Mouse (Mus musculus) spleen, adult 2 months (tissue): ENCODE measurements around the gene Armc9. TPM values are rescaled to one million over a fixed set of nuclear protein-coding genes. Genes with fewer than 3 reads are reported as not detected.

Source experiments
- DNase-seq, 2 experiments: peaks; one replicate each; pipeline versions ENCODE4 v3.0.0 to v3.0.0-alpha.2; 2012 to 2021; ENCODE audit warnings: low spot score in 2 of 2, low read depth in 1 of 2
- H3K27ac ChIP-seq: fragments of 200-500 bp; 2 replicates; pipeline ENCODE4 v1.5.1; 2012; ENCODE audit warnings: low read length, inconsistent platforms; ENCODE audit not compliant: insufficient read depth
- H3K27me3 ChIP-seq: fragments of 200-500 bp; 2 replicates; pipeline ENCODE4 v1.6.1; 2012; ENCODE audit warnings: mild to moderate bottlenecking, moderate library complexity, low read length, inconsistent platforms; ENCODE audit not compliant: control insufficient read depth, insufficient read depth
- H3K36me3 ChIP-seq: fragments of 200-500 bp; 2 replicates; pipeline ENCODE4 v1.6.1; 2012; ENCODE audit warnings: mild to moderate bottlenecking, low read length, inconsistent platforms; ENCODE audit not compliant: control insufficient read depth, insufficient read depth
- H3K4me1 ChIP-seq: fragments of 200-500 bp; 2 replicates; pipeline ENCODE4 v1.6.1; 2011; ENCODE audit warnings: inconsistent platforms; ENCODE audit not compliant: control insufficient read depth, insufficient read depth, insufficient read length
- H3K4me3 ChIP-seq: fragments of 200-500 bp; 2 replicates; pipeline ENCODE4 v1.5.1; 2011; ENCODE audit warnings: mild to moderate bottlenecking, inconsistent platforms; ENCODE audit not compliant: insufficient read depth, insufficient read length; ENCODE audit errors: extremely low read depth
- CTCF ChIP-seq: fragments of 200-500 bp; IDR thresholded peaks from 2 replicates; pipeline ENCODE4 v1.5.1; 2011; ENCODE audit warnings: mild to moderate bottlenecking, inconsistent platforms; ENCODE audit not compliant: insufficient read depth, insufficient read length, insufficient replicate concordance; ENCODE audit errors: extremely low read depth
- POLR2A ChIP-seq: fragments of 200-500 bp; IDR thresholded peaks from 2 replicates; pipeline ENCODE4 v1.6.1; 2011; ENCODE audit warnings: low read depth, low read length, inconsistent platforms
- WGBS: fragments of 180-500 bp; shearing (Covaris S2); methylation state at CpG from one replicate; pipeline ENCODE4 v1.1.7; 2018; 5-methylcytosine and 5-hydroxymethylcytosine counted together
- polyA plus RNA-seq: library from polyadenylated mRNA; depleted of rRNA; stranded (reverse); fragments of >200 nt; gene quantifications from 2 replicates; pipeline ENCODE4 v1.2.3, GENCODE M21; 2012

The Armc9 gene
- polyA plus RNA-seq, 1 experiment: 2.7 TPM

DNA sequence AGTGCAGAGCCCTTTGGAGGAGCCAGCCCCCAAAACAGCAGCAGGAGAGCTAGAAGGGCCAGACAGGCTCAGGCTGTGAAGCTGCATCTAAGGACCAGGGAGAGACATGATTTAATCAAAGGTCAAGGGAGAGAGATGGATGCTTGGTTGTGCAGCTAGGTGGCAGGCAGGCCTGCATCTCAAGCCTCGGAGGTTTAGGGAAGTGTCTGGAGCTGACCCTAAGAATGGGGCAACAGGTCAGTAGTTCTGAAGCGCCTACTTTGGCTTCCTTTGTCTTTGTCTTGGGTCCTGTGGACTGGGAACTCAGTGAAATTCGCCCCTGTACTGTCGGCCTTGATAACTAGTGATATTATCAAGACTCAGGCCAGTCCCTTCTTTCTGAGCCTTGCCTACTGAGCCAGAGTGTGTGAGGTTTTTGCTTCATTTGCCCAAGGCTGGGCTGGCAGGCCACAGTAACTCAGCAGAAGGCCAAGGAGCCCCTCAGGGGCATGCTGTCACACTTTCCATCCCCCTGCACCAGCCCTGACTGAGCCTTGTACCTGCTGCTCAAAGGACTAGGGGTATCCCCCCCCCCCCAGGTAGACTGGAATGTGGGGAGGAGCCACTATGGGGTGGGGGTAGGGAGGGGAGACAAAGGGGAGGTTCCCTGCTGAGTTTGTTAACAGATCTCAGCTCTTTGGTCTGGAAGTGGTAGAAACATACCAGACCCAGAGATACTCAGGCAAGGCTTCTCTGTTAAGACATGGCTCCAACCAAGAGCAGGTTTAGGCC is 153.5 kb downstream of the Armc9 start:
- no peaks in the 10 kb centered on the region for H3K36me3 ChIP-seq
- no peak for DNase-seq
- no peak overlapping the region for H3K4me3 ChIP-seq
- H3K4me1 ChIP-seq: peaks cover 4% of the 10 kb centered on the region
- H3K27me3 ChIP-seq: no peaks in the 10 kb centered on the region; the same call in 1 of the 2 replicates
- 84% methylated on average over 4 of the region's 4 CpGs for WGBS
- H3K27ac ChIP-seq: no peak overlapping the region
- TF ChIP-seq CTCF (no peak), POLR2A (no peak)

DNA sequence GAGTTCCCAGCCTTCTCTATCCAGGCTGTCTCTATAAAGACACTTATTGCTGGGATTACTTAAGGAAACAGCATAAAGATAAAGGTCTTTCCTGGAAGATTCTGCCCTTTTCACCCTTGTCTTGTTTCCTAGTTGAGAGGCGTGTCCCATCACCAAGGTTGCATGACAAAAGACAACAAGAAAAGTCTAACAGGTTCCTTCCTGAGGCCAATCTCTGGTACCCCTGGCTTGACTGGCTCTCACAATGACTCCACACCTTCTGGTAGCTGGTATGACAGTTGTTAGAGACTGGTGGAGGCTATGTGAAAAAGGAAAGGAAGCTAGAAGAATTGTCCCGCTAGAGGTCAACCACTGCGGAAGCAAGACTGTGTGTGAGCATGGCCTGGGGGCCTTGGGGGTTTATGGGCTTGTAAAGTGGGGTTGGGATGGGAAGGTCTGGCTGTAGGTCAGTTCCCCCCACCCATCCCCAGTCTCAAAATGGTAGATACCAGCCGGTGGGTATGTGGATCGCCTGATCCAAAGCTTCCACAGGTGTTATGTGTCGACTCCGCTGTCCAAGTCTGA is 154.8 kb downstream of the Armc9 start:
- 93% methylated on average over 7 of the region's 7 CpGs for WGBS
- no peaks in the 10 kb centered on the region; the same call in 1 of the 2 replicates for H3K27me3 ChIP-seq
- DNase-seq: no peak
- H3K27ac ChIP-seq: no peak overlapping the region
- H3K4me1 ChIP-seq: no peaks in the 10 kb centered on the region
- H3K4me3 ChIP-seq: no peak overlapping the region
- H3K36me3 ChIP-seq: no peaks in the 10 kb centered on the region
- TF ChIP-seq POLR2A (no peak), CTCF (no peak)

DNA sequence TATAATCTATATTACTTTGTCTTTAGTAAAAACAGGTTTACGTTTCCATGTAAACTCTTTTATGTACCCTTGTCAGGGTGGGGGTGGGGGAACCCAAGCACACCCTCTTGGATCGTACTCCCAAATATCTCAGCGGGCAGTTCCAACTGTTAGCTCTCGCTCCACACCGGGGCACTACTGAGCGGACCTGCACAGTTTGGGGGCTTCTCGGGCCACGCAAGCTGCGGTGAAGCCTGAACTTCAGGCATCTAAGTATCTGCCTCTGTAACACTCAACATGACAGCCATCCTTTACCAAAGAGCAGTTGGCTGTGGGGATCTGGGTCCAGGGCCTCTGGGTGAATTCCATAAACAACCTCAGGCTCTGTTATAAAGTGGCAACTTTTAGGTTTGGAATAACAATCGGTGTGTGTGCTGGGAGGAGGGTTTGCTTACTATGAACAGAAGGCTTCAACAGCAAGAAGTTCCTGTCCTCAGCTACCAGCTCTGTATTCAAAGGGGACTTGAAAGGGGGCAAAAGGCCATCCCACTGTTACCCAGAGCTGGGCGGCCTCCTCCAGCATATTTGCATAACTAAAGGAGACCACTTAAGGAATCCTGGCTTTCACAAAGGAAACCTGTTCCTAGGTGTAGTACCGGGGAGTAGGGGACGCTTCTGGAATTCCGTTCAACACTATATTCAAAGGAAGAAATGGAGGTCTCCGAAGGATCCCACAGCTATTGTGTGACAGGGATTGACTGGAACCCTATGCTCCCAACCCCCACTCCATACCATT is 156.1 kb downstream of the Armc9 start:
- 94% methylated on average over 15 of the region's 15 CpGs for WGBS
- DNase-seq: no peak
- H3K27me3 ChIP-seq: no peaks in the 10 kb centered on the region
- TF ChIP-seq CTCF: no peak
- no peak for TF ChIP-seq POLR2A
- H3K36me3 ChIP-seq: no peaks in the 10 kb centered on the region
- no peak overlapping the region for H3K27ac ChIP-seq
- no peaks in the 10 kb centered on the region for H3K4me1 ChIP-seq
- no peak overlapping the region for H3K4me3 ChIP-seq

DNA sequence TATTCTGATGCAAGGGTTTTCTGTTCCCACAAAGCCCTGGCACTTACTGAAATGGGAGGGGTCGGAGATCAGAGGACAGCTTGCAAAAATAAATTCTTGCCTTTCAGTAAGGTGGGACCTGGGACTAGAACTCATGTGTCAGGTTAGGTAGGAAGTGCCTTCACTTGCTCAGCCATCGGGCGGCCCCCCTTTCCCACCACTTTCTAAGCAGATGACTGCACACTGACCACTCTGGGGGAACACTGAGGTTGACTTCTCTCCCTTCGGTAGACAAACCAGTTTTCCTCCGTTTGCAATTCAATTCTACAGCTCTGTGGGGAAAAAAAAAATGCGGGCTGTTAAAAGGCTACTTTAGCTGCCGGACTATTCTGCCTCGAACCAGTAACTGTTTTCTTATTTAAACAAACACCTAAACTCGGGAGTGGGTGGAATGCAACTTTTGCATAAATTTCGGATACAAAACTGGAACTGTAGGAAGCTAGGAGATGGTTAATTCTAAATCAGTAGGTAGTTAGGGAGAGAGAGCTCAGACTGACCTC is 157.0 kb downstream of the Armc9 start:
- DNase-seq: no peak
- 86% methylated on average over 10 of the region's 10 CpGs for WGBS
- TF ChIP-seq POLR2A (no peak), CTCF (no peak)
- Histone ChIP-seq H3K27me3 (no peaks in the 10 kb centered on the region), H3K36me3 (no peaks in the 10 kb centered on the region), H3K4me1 (no peaks in the 10 kb centered on the region), H3K4me3 (no peak overlapping the region), H3K27ac (no peak overlapping the region)

GRCm38 (mm10) chr1:86312269-86312668 is 157.7 kb downstream of the Armc9 start:
- TF ChIP-seq CTCF (no peak), POLR2A (no peak)
- H3K4me1 ChIP-seq: no peaks in the 10 kb centered on the region
- no peak overlapping the region for H3K27ac ChIP-seq

GRCm38 (mm10) chr1:86313096-86313771 is 158.7 kb downstream of the Armc9 start:
- no peak for TF ChIP-seq CTCF
- no peak for DNase-seq
- Histone ChIP-seq H3K4me1 (no peaks in the 10 kb centered on the region), H3K36me3 (no peaks in the 10 kb centered on the region), H3K27me3 (no peaks in the 10 kb centered on the region), H3K4me3 (no peak overlapping the region), H3K27ac (no peak overlapping the region)
- WGBS: 76% methylated on average over 16 of the region's 16 CpGs

More at GRCm38 (mm10) chr1:86312269-86312668, 157.7 kb downstream of the Armc9 start:
- Histone ChIP-seq H3K27me3 (no peaks in the 10 kb centered on the region), H3K4me3 (no peak overlapping the region), H3K36me3 (no peaks in the 10 kb centered on the region)
- no peak for DNase-seq
- 86% methylated on average over 3 of the region's 3 CpGs for WGBS
